Mouse (Mus musculus) myocyte (in vitro differentiated cells): ENCODE results near the gene Irf2. TPM values are rescaled to one million over a fixed set of nuclear protein-coding genes. Genes with fewer than 3 reads are reported as not detected.

ENCODE experiments used
- H3K27me3 ChIP-seq: one replicate; pipeline ENCODE4 v1.6.1; 2011; ENCODE audit not compliant: control insufficient read depth, insufficient read depth, insufficient read length
- H3K36me3 ChIP-seq: one replicate; pipeline ENCODE4 v1.6.1; 2011; ENCODE audit not compliant: control insufficient read depth, insufficient read depth
- H3K4me2 ChIP-seq: one replicate; pipeline ENCODE4 v1.6.1; 2011; ENCODE audit warnings: low read depth, control low read depth
- H3K4me3 ChIP-seq: one replicate; pipeline ENCODE4 v1.5.1; 2011; ENCODE audit warnings: mild to moderate bottlenecking, control low read depth, moderate library complexity
- H3K79me2 ChIP-seq: one replicate; pipeline ENCODE4 v1.6.1; 2011; ENCODE audit not compliant: control insufficient read depth, insufficient read depth
- H3ac ChIP-seq: one replicate; pipeline ENCODE4 v1.6.1; 2011; ENCODE audit not compliant: control insufficient read depth, insufficient read length
- CEBPB ChIP-seq: IDR thresholded peaks from 2 replicates; pipeline ENCODE4 v1.6.1; 2011; ENCODE audit warnings: mild to moderate bottlenecking, moderate library complexity; ENCODE audit not compliant: poor library complexity, insufficient read depth, severe bottlenecking
- E2F4 ChIP-seq: IDR thresholded peaks from one replicate; pipeline ENCODE4 v1.6.1; 2011; ENCODE audit warnings: mild to moderate bottlenecking, control low read depth, moderate library complexity; ENCODE audit not compliant: insufficient read depth
- MAX ChIP-seq: IDR thresholded peaks from one replicate; pipeline ENCODE4 v1.6.1; 2011; ENCODE audit warnings: low read depth, mild to moderate bottlenecking, control low read depth
- MYOD1 ChIP-seq, 3 experiments: IDR thresholded peaks; one replicate each; pipeline ENCODE4 v1.6.1; 2011; ENCODE audit warnings: control low read depth in 2 of 3, low read depth in 2 of 3, mild to moderate bottlenecking in 2 of 3, moderate library complexity in 1 of 3; ENCODE audit not compliant: insufficient read length in 2 of 3, control insufficient read depth in 1 of 3
- MYOG ChIP-seq, 3 experiments: IDR thresholded peaks; one replicate each; pipeline ENCODE4 v1.6.1; 2011; ENCODE audit warnings: control low read depth in 2 of 3, low read depth in 2 of 3, mild to moderate bottlenecking in 2 of 3; ENCODE audit not compliant: insufficient read length in 2 of 3, control insufficient read depth in 1 of 3, insufficient read depth in 1 of 3
- POLR2A ChIP-seq: IDR thresholded peaks from one replicate; pipeline ENCODE4 v1.6.1; 2011; ENCODE audit warnings: low read depth, mild to moderate bottlenecking, control low read depth, moderate library complexity; ENCODE audit not compliant: insufficient read length
- POLR2AphosphoS2 ChIP-seq: IDR thresholded peaks from one replicate; pipeline ENCODE4 v1.6.1; 2011; ENCODE audit warnings: low read depth, control low read depth; ENCODE audit not compliant: insufficient read length
- REST ChIP-seq: IDR thresholded peaks from one replicate; pipeline ENCODE4 v1.6.1; 2011; ENCODE audit warnings: mild to moderate bottlenecking, control low read depth, moderate library complexity; ENCODE audit not compliant: insufficient read depth, insufficient read length
- SRF ChIP-seq: IDR thresholded peaks from one replicate; pipeline ENCODE4 v1.6.1; 2011; ENCODE audit warnings: low read depth; ENCODE audit not compliant: control insufficient read depth, insufficient read length
- TCF12 ChIP-seq: IDR thresholded peaks from one replicate; pipeline ENCODE4 v1.6.1; 2011; ENCODE audit warnings: mild to moderate bottlenecking, control low read depth; ENCODE audit not compliant: poor library complexity, insufficient read depth, severe bottlenecking
- TCF3 ChIP-seq: IDR thresholded peaks from one replicate; pipeline ENCODE4 v1.6.1; 2011; ENCODE audit warnings: low read depth, control low read depth; ENCODE audit not compliant: insufficient read length
- USF1 ChIP-seq: IDR thresholded peaks from one replicate; pipeline ENCODE4 v1.6.1; 2011; ENCODE audit warnings: low read depth, mild to moderate bottlenecking, control low read depth, moderate library complexity
- polyA plus RNA-seq: library from polyadenylated mRNA; unstranded; fragments of >200 nt; fragmentation: generic; extraction: Trizol; gene quantifications from one replicate; pipeline ENCODE4 v1.2.1, GENCODE M21; 2012; ENCODE audit warnings: missing spikeins

The Irf2 gene
- polyA plus RNA-seq, 1 experiment = 8.8 TPM

DNA sequence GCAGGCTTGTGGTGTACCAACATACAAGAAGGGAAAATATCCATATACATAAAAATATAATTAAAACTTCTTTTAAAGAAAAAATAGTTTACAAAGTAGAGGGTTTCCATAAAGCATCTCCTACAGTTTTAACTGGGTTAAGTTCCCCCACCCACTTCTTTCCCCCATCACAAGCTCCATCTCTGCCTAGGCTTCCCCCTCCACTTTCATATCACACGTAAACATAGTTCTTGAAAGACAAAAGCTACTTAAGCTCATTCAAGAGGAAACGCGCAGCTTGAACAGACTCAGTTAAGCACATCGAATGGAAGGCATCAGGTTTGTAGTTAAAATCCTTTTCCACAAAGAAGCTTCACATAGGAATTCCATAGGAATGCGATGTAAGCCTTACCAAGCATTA is 32.8 kb upstream of the Irf2 start:
- TF ChIP-seq CEBPB = no peak
- TF ChIP-seq TCF3 = no peak
- TF ChIP-seq E2F4 = no peak
- TF ChIP-seq TCF12 = no peak
- TF ChIP-seq POLR2A = no peak
- no peak for TF ChIP-seq MAX
- TF ChIP-seq POLR2AphosphoS2 = no peak
- no peak for TF ChIP-seq SRF
- no peak for TF ChIP-seq REST
- no peak for TF ChIP-seq MYOG (IDR thresholded peaks at IDR 0.05; ENCODE audit: control insufficient read depth in 1 of 3, insufficient read depth in 1 of 3, insufficient read length in 2 of 3, low read depth in 2 of 3)
- TF ChIP-seq MYOD1 (IDR thresholded peaks at IDR 0.05; ENCODE audit: control insufficient read depth in 1 of 3, insufficient read length in 2 of 3, low read depth in 2 of 3) = no peak
- no peak for TF ChIP-seq USF1
- Histone ChIP-seq H3K4me3 (no peak overlapping the region), H3K27me3 (no peaks in the 10 kb centered on the region), H3K4me2 (no peak overlapping the region), H3K79me2 (no peaks in the 10 kb centered on the region), H3ac (no peak overlapping the region), H3K36me3 (no peaks in the 10 kb centered on the region)

DNA sequence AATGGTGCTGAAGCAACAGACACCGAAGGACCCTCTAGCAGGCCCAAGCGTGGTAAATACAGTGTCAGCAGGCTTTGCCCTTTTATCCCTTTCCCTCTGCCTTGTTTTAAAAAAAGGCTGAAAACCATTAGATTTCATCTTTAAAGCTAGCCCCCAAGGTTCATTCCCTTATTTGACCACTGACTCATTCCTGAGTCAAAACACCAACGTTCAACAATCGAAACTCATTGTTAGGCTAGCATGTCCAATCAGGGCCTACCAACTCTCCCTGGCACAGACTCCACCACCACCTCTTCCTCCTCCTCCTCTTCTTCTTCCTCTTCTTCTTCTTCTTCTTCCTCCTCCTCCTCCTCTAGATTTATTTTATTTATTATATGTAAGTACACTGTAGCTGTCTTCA is 30.2 kb upstream of the Irf2 start:
- Histone ChIP-seq H3K36me3 (no peaks in the 10 kb centered on the region), H3K4me2 (no peak overlapping the region), H3ac (no peak overlapping the region), H3K79me2 (no peaks in the 10 kb centered on the region), H3K27me3 (no peaks in the 10 kb centered on the region), H3K4me3 (no peak overlapping the region)
- no peak for TF ChIP-seq MYOG (IDR thresholded peaks at IDR 0.05; ENCODE audit: control insufficient read depth in 1 of 3, insufficient read depth in 1 of 3, insufficient read length in 2 of 3, low read depth in 2 of 3)
- TF ChIP-seq REST = no peak
- no peak for TF ChIP-seq TCF12
- no peak for TF ChIP-seq TCF3
- TF ChIP-seq MYOD1 (IDR thresholded peaks at IDR 0.05; ENCODE audit: control insufficient read depth in 1 of 3, insufficient read length in 2 of 3, low read depth in 2 of 3) = no peak

DNA sequence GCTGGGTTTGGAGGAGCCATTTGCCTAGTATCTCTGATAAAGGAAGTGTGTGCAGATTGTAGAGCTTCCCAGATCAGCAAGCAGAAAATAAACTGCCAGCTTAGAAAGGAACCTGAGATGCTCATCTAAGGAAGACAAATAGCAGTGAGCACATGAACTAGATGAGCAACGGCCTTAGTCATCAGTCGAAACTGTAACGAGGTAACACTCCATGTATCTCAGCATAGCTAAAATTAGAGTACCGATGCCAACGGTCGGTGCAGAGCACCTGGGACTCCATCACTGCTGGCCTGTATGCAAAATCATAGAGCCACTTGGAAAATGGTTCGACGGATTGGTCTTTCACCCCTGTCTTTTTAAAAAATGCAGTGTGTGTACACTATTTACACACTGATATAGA is 29.2 kb upstream of the Irf2 start:
- H3K36me3 ChIP-seq = no peaks in the 10 kb centered on the region
- H3ac ChIP-seq = no peak overlapping the region
- no peak for TF ChIP-seq MYOD1 (IDR thresholded peaks at IDR 0.05; ENCODE audit: control insufficient read depth in 1 of 3, insufficient read length in 2 of 3, low read depth in 2 of 3)
- no peak for TF ChIP-seq MYOG (IDR thresholded peaks at IDR 0.05; ENCODE audit: control insufficient read depth in 1 of 3, insufficient read depth in 1 of 3, insufficient read length in 2 of 3, low read depth in 2 of 3)
- no peak for TF ChIP-seq REST
- TF ChIP-seq CEBPB = no peak
- TF ChIP-seq POLR2AphosphoS2 = no peak
- TF ChIP-seq TCF12 = no peak
- no peak for TF ChIP-seq MAX
- TF ChIP-seq SRF = no peak
- no peak for TF ChIP-seq TCF3
- no peak for TF ChIP-seq USF1
- TF ChIP-seq POLR2A = no peak
- no peak for TF ChIP-seq E2F4
- H3K4me3 ChIP-seq = no peak overlapping the region
- H3K27me3 ChIP-seq = no peaks in the 10 kb centered on the region
- no peak overlapping the region for H3K4me2 ChIP-seq
- H3K79me2 ChIP-seq = no peaks in the 10 kb centered on the region

DNA sequence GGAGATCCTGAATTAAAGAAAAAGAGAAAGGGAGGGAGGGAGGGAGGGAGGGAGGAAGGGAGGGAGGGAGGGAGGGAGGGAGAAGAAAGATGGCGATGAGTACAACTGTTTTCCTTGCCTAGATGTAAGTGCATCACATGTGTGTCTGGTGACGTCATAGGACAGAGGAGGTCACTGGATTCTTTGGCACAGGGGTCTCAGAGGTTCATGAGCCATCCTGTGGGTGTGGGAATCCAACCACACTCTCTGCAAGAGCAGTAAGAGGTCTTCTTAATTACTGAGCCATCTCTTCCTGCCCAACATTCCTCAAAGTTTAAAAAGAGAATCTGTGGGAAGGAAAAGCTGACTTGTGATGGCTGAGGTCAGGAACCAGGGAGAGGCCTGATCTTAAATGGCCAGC is 28.0 kb upstream of the Irf2 start:
- H3K79me2 ChIP-seq = no peaks in the 10 kb centered on the region
- H3K4me2 ChIP-seq = no peak overlapping the region
- H3ac ChIP-seq = no peak overlapping the region
- H3K36me3 ChIP-seq = no peaks in the 10 kb centered on the region
- H3K27me3 ChIP-seq = no peaks in the 10 kb centered on the region
- no peak for TF ChIP-seq MYOD1 (IDR thresholded peaks at IDR 0.05; ENCODE audit: control insufficient read depth in 1 of 3, insufficient read length in 2 of 3, low read depth in 2 of 3)
- no peak for TF ChIP-seq MYOG (IDR thresholded peaks at IDR 0.05; ENCODE audit: control insufficient read depth in 1 of 3, insufficient read depth in 1 of 3, insufficient read length in 2 of 3, low read depth in 2 of 3)
- TF ChIP-seq REST = no peak
- TF ChIP-seq SRF = no peak
- no peak for TF ChIP-seq USF1
- no peak for TF ChIP-seq TCF3
- no peak for TF ChIP-seq CEBPB
- no peak for TF ChIP-seq POLR2AphosphoS2
- no peak for TF ChIP-seq POLR2A
- TF ChIP-seq TCF12 = no peak
- TF ChIP-seq MAX = no peak
- TF ChIP-seq E2F4 = no peak
- H3K4me3 ChIP-seq = no peak overlapping the region

DNA sequence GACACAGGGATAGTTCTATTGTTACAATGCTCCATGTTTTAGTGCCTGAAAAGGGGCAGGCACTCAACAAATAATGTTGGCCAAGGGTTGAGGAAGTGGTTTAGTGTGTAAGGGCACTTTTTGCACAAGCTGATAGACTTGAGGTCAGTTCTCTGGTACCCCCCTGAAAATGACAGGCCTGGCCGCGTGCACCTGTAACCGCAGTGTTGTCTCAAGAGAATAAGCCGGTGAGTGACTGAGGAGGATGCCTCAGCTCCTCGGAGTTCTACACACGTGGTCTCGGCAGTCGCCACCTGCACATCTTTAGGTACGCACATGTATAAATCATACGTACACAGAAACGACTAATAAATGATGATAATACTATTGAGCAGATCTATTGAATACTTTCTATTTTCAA is 26.4 kb upstream of the Irf2 start:
- H3K36me3 ChIP-seq = no peaks in the 10 kb centered on the region
- no peak for TF ChIP-seq REST
- no peak overlapping the region for H3K4me3 ChIP-seq
- H3ac ChIP-seq = no peak overlapping the region
- H3K79me2 ChIP-seq = no peaks in the 10 kb centered on the region
- no peak overlapping the region for H3K4me2 ChIP-seq
- no peaks in the 10 kb centered on the region for H3K27me3 ChIP-seq
